Mouse (Mus musculus) spleen, postnatal 10 days (tissue): ENCODE measurements around the gene Dclre1b.

Experiments used
- DNase-seq, 2 experiments: peaks; one replicate each; pipeline ENCODE4 v3.0.0; 2021 to 2022; ENCODE audit warnings: low spot score in 2 of 2

Gene Dclre1b

GRCm38 (mm10) chr3:103773508-103773907 lies 35.7 kb downstream of the Dclre1b start:
- DNase-seq, result no peak

- no peak for DNase-seq
Measured at GRCm38 (mm10) chr3:103772846-103773245, 36.4 kb downstream of the Dclre1b start.

- DNase-seq, result no peak
Measured at GRCm38 (mm10) chr3:103771531-103772130, 37.6 kb downstream of the Dclre1b start.

DNA sequence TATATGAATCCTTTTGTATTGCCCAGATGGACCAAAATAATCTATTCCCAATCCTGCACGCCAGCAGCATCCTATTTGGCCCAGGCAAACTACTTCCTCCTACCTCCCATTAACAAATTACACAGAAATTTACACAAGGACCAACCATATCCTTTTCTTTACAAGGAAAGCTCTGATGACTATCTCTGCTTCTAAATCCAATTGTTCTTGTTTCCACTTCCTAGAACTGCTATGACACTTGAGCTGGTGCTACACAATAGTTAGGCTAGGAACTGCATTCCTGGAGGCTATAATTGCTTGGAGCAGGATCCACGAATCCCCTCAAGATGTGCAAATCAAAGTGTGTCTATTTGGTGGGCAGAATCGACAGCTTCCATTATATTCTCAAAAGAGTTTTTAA lies 42.5 kb downstream of the Dclre1b start:
- DNase-seq, result no peak

- DNase-seq, result no peak
Measured at GRCm38 (mm10) chr3:103759261-103759970, 49.8 kb downstream of the Dclre1b start.

GRCm38 (mm10) chr3:103758456-103758855 lies 50.8 kb downstream of the Dclre1b start:
- DNase-seq, result no peak

- no peak for DNase-seq
Measured at GRCm38 (mm10) chr3:103756920-103757319, 52.3 kb downstream of the Dclre1b start.

DNA sequence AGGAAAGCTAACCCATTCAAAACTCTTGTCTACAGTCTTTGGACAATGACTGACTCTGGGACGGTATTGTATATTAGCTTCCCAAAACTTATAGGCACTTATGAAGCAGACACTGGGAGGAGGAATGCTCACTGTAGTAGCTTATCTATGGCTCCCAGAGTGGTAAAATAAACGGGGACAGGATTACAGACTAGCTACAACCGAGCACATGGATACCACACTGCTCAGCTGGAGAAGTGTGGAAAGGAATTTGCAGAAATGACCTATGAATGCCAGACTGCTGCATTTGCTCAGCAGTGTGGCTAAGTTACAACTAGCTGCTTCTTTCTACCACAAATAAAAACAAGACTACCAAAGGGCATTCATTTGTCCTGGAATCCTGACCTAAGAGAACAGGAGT lies 53.9 kb downstream of the Dclre1b start:
- no peak for DNase-seq

DNA sequence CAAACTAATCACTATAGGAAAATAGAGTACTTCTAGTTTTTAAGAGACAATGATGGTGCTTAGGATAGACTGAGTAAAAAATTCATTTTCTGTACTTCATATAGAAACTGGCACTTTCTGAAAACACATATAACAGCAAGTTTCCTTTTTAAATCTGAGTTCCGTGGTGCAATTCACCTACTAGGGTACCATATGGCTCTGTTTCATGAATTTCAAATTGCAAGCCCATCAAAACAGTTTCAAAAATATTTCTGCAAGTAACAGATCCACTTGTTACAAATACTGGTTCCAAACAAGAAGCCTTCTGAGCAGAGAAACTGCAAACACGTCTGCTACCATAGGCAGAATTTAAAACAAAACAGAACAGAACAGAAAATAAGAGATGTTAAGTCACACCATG lies 57.7 kb downstream of the Dclre1b start:
- DNase-seq, result no peak
